Mouse (Mus musculus) CD4-positive, CD25-positive, alpha-beta regulatory T cell, adult 9 weeks (primary cell): ENCODE results near the gene Rhox4a2. TPM values are rescaled to one million over a fixed set of nuclear protein-coding genes. Genes with fewer than 3 reads are reported as not detected.

ENCODE experiments used
- polyA plus RNA-seq: library from polyadenylated mRNA; unstranded; fragments of 100-300 nt; shearing (Covaris generic); gene quantifications from one replicate; pipeline ENCODE4 v1.2.1, GENCODE M21; 2017

Gene Rhox4a2
- polyA plus RNA-seq: not detected

DNA sequence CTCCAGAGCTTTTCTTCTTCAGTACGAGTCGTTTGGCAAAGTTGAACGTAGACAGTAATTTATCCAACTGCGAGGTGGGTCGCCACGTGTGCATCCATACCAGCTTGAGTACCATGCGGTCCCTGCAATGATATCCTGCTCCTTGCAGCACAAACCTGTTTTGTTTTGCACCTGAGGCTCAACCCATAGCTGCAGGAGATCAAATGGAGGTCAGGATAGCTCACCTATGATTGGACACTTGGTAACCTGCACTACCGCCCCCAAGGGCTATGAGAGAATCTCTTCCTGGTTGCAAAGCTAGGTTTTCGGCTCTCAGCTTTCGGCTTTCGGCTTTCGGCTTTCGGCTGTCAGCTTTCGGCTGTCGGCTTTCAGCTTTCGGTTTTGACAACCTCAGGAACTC, at the start of gene Rhox4a2:
Rhox4a2 (plus strand) TSS at position 301 of the 400 bp plus-strand sequence.

GRCm38 (mm10) chrX:37379728-37380127, 10.9 kb upstream of the Rhox4a2 start, which contains the start of gene Rhox3a2:
TSS of gene Rhox3a2 (plus strand) at chrX:37380028.

GRCm38 (mm10) chrX:37411767-37412166, 21.1 kb downstream of the Rhox4a2 start, which contains the start of gene Rhox2b:
TSS of gene Rhox2b (plus strand) at chrX:37412067.

DNA sequence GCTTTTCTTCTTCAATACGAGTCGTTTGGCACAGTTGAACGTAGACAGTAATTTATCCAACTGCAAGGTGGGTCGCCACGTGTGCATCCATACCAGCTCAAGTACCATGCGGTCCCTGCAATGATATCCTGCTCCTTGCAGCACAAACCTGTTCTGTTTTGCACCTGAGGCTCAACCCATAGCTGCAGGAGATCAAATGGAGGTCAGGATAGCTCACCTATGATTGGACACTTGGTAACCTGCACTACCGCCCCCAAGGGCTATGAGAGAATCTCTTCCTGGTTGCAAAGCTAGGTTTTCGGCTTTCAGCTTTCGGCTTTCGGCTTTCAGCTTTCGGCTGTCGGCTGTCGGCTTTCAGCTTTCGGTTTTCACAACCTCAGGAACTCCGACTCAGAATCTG, 41.5 kb downstream of the Rhox4a2 start, which contains the start of gene Rhox4b:
Rhox4b (plus strand) TSS at position 301 of the 400 bp plus-strand sequence.

Other genes with a start within 250 kb of the Rhox4a2 start
- gene Akap14, start 222.0 kb upstream of the Rhox4a2 start, polyA plus RNA-seq: not detected
- gene Ndufa1, start 199.7 kb upstream of the Rhox4a2 start, polyA plus RNA-seq: 288 TPM
- 14.2 TPM for gene Rnf113a1, start 199.6 kb upstream of the Rhox4a2 start, polyA plus RNA-seq
- gene Gm9, start 179.8 kb upstream of the Rhox4a2 start, polyA plus RNA-seq: not detected
- not detected for gene Rhox1, start 168.6 kb upstream of the Rhox4a2 start, polyA plus RNA-seq
- not detected for gene Rhox2a, start 145.9 kb upstream of the Rhox4a2 start, polyA plus RNA-seq
- gene Rhox3a, start 140.9 kb upstream of the Rhox4a2 start, polyA plus RNA-seq: not detected
- not detected for gene Rhox4a, start 125.5 kb upstream of the Rhox4a2 start, polyA plus RNA-seq
- not detected for gene Rhox3a2, start 10.8 kb upstream of the Rhox4a2 start, polyA plus RNA-seq
- not detected for gene Rhox2b, start 21.2 kb downstream of the Rhox4a2 start, polyA plus RNA-seq
- gene Rhox4b, start 41.6 kb downstream of the Rhox4a2 start, polyA plus RNA-seq: not detected
- gene Rhox2c, start 62.8 kb downstream of the Rhox4a2 start, polyA plus RNA-seq: not detected
- gene Rhox3c, start 67.7 kb downstream of the Rhox4a2 start, polyA plus RNA-seq: not detected
- not detected for gene Rhox4c, start 89.5 kb downstream of the Rhox4a2 start, polyA plus RNA-seq
- gene Rhox2d, start 102.6 kb downstream of the Rhox4a2 start, polyA plus RNA-seq: not detected
- 0.17 TPM for gene Rhox4d, start 123.5 kb downstream of the Rhox4a2 start, polyA plus RNA-seq
- gene Rhox2e, start 139.6 kb downstream of the Rhox4a2 start, polyA plus RNA-seq: not detected
- gene Rhox3e, start 151.2 kb downstream of the Rhox4a2 start, polyA plus RNA-seq: not detected
- not detected for gene Rhox4e, start 166.6 kb downstream of the Rhox4a2 start, polyA plus RNA-seq
- not detected for gene Rhox2f, start 180.6 kb downstream of the Rhox4a2 start, polyA plus RNA-seq
- gene Rhox3f, start 190.1 kb downstream of the Rhox4a2 start, polyA plus RNA-seq: not detected
- gene Rhox4f, start 216.9 kb downstream of the Rhox4a2 start, polyA plus RNA-seq: not detected
- not detected for gene Rhox3g, start 237.8 kb downstream of the Rhox4a2 start, polyA plus RNA-seq